Mouse (Mus musculus): ENCODE data around the gene Pigm. TPM values are rescaled to one million over a fixed set of nuclear protein-coding genes. Genes with fewer than 3 reads are reported as not detected.

The Pigm gene
- polyA plus RNA-seq (2015; fragmentation: Nextera tagmentation; extraction: Ambion mirVana): 4.4 and 4.7 TPM in 2 replicates

- H3K4me1 ChIP-seq: peaks cover 39% of the 10 kb centered on the region
- ATAC-seq (ENCODE audit: extremely low read depth, insufficient number of reproducible peaks, low FRiP score, low TSS enrichment): peak; percentile 96
- peak within 1 kb of the TSS; percentile 88 for H3K9ac ChIP-seq
- no peaks in the 10 kb centered on the region for H3K9me3 ChIP-seq
- H3K27ac ChIP-seq (replicated peaks): peak within 1 kb of the TSS; percentile 75
- H3K4me3 ChIP-seq: peak within 1 kb of the TSS; percentile 79
- peaks cover 29% of the 10 kb centered on the region for H3K36me3 ChIP-seq
- peaks cover 5% of the 10 kb centered on the region for H3K27me3 ChIP-seq (replicated peaks)
- H3K4me2 ChIP-seq: peak within 1 kb of the TSS; percentile 99
- WGBS: under 1% methylated on average over 39 of the region's 39 CpGs
Measured at GRCm38 (mm10) chr1:172376198-172376667, at the start of gene Pigm. Pigm (plus strand) TSS chr1:172376546.

DNA sequence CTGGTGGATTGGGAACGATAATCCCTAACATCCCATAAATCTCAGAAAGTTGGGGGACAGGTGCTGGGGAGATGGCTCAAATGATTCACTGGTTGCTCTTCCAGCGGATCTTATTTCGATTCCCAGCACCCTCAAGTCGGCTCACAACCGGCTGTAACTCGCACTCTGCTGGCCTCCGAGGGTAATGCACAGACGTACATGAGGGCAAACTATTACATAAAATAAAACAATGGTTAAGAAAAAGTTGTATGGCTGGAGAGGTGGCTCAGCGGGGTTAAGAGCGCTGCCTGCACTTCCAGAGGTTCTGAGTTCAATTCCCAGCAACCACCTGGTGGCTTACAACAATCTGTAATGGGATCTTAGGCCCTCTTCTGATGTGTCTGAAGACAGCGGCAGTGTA, 49.7 kb upstream of the Pigm start:
- Histone ChIP-seq H3K4me2 (peak overlapping the region; percentile 81), H3K4me3 (peak overlapping the region; percentile 52), H3K9me3 (peaks cover 5% of the 10 kb centered on the region; the same call in 1 of the 2 replicates), H3K9ac (peak overlapping the region; percentile 66; the same call in 1 of the 2 replicates), H3K27me3 (replicated peaks) (peaks cover 96% of the 10 kb centered on the region), H3K27ac (replicated peaks) (no peak overlapping the region), H3K4me1 (peaks cover 10% of the 10 kb centered on the region; the same call in 1 of the 2 replicates), H3K36me3 (no peaks in the 10 kb centered on the region)
- ATAC-seq (ENCODE audit: extremely low read depth, insufficient number of reproducible peaks, low FRiP score, low TSS enrichment): no peak
- WGBS: 46% methylated on average over 11 of the region's 11 CpGs

GRCm38 (mm10) chr1:172327206-172328001, 48.9 kb upstream of the Pigm start:
- H3K9ac ChIP-seq: no peak overlapping the region
- no peak overlapping the region for H3K4me2 ChIP-seq
- WGBS: 74% methylated on average over 16 of the region's 16 CpGs
- peaks cover 94% of the 10 kb centered on the region for H3K27me3 ChIP-seq (replicated peaks)
- H3K4me3 ChIP-seq: no peak overlapping the region
- ATAC-seq (ENCODE audit: extremely low read depth, insufficient number of reproducible peaks, low FRiP score, low TSS enrichment): no peak
- peaks cover 10% of the 10 kb centered on the region; the same call in 1 of the 2 replicates for H3K4me1 ChIP-seq
- H3K36me3 ChIP-seq: no peaks in the 10 kb centered on the region
- H3K9me3 ChIP-seq: peaks cover 5% of the 10 kb centered on the region; the same call in 1 of the 2 replicates
- no peak overlapping the region for H3K27ac ChIP-seq (replicated peaks)

- H3K9me3 ChIP-seq: peaks cover 5% of the 10 kb centered on the region; the same call in 1 of the 2 replicates
- H3K4me1 ChIP-seq: peaks cover 10% of the 10 kb centered on the region; the same call in 1 of the 2 replicates
- 66% methylated on average over 3 of the region's 3 CpGs for WGBS
- no peaks in the 10 kb centered on the region for H3K36me3 ChIP-seq
- H3K4me2 ChIP-seq: no peak overlapping the region
- ATAC-seq (ENCODE audit: extremely low read depth, insufficient number of reproducible peaks, low FRiP score, low TSS enrichment): no peak
- peaks cover 93% of the 10 kb centered on the region for H3K27me3 ChIP-seq (replicated peaks)
- no peak overlapping the region for H3K27ac ChIP-seq (replicated peaks)
- no peak overlapping the region for H3K4me3 ChIP-seq
- no peak overlapping the region for H3K9ac ChIP-seq
Measured at GRCm38 (mm10) chr1:172328041-172328440, 48.3 kb upstream of the Pigm start.

GRCm38 (mm10) chr1:172328461-172328860, 47.9 kb upstream of the Pigm start:
- Histone ChIP-seq H3K4me2 (no peak overlapping the region), H3K27me3 (replicated peaks) (peaks cover 93% of the 10 kb centered on the region), H3K36me3 (no peaks in the 10 kb centered on the region), H3K9me3 (peaks cover 5% of the 10 kb centered on the region; the same call in 1 of the 2 replicates), H3K9ac (no peak overlapping the region), H3K4me3 (no peak overlapping the region), H3K4me1 (peaks cover 10% of the 10 kb centered on the region; the same call in 1 of the 2 replicates), H3K27ac (replicated peaks) (no peak overlapping the region)
- WGBS: 60% methylated on average over 7 of the region's 7 CpGs
- ATAC-seq (ENCODE audit: extremely low read depth, insufficient number of reproducible peaks, low FRiP score, low TSS enrichment): no peak

DNA sequence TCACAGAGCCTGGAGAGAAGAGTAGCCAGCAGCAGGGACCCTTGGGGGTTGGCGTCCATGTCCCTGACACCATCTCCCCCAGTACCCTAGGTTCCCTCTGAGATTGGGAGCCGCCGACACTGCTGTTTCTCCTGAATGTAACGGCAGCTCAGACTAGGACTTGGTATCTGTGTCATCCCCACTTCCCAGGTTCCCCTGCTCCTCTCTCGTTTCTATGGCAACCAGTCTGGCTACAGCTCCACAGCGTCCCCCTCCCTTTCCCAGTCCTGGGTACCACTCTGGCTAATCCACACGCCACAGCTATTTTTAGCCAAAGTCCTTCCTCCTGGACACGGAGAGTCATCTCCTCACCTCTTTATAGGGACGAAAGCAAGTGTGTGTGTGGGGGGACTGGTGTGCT, 47.2 kb upstream of the Pigm start, which contains the start of gene Kcnj9:
Gene Kcnj9 (minus strand): TSS at position 188 of the 400 bp plus-strand sequence.
- H3K27me3 ChIP-seq (replicated peaks): peaks cover 96% of the 10 kb centered on the region
- WGBS: 17% methylated on average over 9 of the region's 9 CpGs
- H3K9me3 ChIP-seq: peaks cover 5% of the 10 kb centered on the region; the same call in 1 of the 2 replicates
- no peak within 1 kb of the TSS for H3K27ac ChIP-seq (replicated peaks)
- H3K4me3 ChIP-seq: no peak within 1 kb of the TSS
- ATAC-seq (ENCODE audit: extremely low read depth, insufficient number of reproducible peaks, low FRiP score, low TSS enrichment): no peak
- no peak within 1 kb of the TSS; the same call in 1 of the 2 replicates for H3K9ac ChIP-seq
- peaks cover 10% of the 10 kb centered on the region; the same call in 1 of the 2 replicates for H3K4me1 ChIP-seq
- H3K36me3 ChIP-seq: no peaks in the 10 kb centered on the region
- H3K4me2 ChIP-seq: no peak within 1 kb of the TSS

GRCm38 (mm10) chr1:172329616-172330015, 46.7 kb upstream of the Pigm start:
- H3K4me1 ChIP-seq: peaks cover 10% of the 10 kb centered on the region; the same call in 1 of the 2 replicates
- peaks cover 5% of the 10 kb centered on the region; the same call in 1 of the 2 replicates for H3K9me3 ChIP-seq
- peaks cover 96% of the 10 kb centered on the region for H3K27me3 ChIP-seq (replicated peaks)
- WGBS: 58% methylated on average over 6 of the region's 6 CpGs
- H3K36me3 ChIP-seq: no peaks in the 10 kb centered on the region
- no peak for ATAC-seq (ENCODE audit: extremely low read depth, insufficient number of reproducible peaks, low FRiP score, low TSS enrichment)
- no peak overlapping the region for H3K9ac ChIP-seq
- H3K4me2 ChIP-seq: no peak overlapping the region
- H3K4me3 ChIP-seq: no peak overlapping the region
- no peak overlapping the region for H3K27ac ChIP-seq (replicated peaks)

GRCm38 (mm10) chr1:172331422-172331947, 44.9 kb upstream of the Pigm start:
- Histone ChIP-seq H3K27me3 (replicated peaks) (peaks cover 98% of the 10 kb centered on the region), H3K4me3 (no peak overlapping the region), H3K36me3 (no peaks in the 10 kb centered on the region), H3K4me2 (no peak overlapping the region), H3K9me3 (peaks cover 3% of the 10 kb centered on the region; the same call in 1 of the 2 replicates), H3K4me1 (0 out of 2 replicates have a peak, but pooled peaks cover under 1% of the 10 kb centered on the region), H3K27ac (replicated peaks) (no peak overlapping the region), H3K9ac (no peak overlapping the region)
- 68% methylated on average over 8 of the region's 8 CpGs for WGBS
- ATAC-seq (ENCODE audit: extremely low read depth, insufficient number of reproducible peaks, low FRiP score, low TSS enrichment): no peak

DNA sequence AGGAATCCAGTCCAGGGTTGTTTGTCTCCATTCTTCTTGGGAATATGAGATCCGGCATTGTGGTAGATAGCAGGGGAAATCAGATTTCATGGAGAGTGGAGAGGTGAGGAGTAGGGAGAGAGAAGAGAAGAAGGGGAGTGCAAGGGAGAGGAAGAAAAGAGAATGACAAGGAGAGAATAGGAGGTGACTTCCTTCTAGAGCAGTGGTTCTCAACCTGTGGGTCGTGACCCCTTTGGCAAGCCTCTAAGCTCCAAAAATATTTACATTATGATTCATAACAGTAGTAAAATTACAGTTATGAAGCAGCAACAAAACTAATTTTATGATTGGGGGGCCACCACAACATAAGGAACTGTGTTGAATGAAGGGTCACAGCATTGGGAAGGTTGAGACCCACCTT, 43.4 kb upstream of the Pigm start:
- Histone ChIP-seq H3K27ac (replicated peaks) (no peak overlapping the region), H3K36me3 (no peaks in the 10 kb centered on the region), H3K4me3 (no peak overlapping the region), H3K4me2 (no peak overlapping the region), H3K27me3 (replicated peaks) (peaks cover 97% of the 10 kb centered on the region), H3K9me3 (no peaks in the 10 kb centered on the region), H3K9ac (no peak overlapping the region), H3K4me1 (no peaks in the 10 kb centered on the region)
- ATAC-seq (ENCODE audit: extremely low read depth, insufficient number of reproducible peaks, low FRiP score, low TSS enrichment): no peak
- WGBS: 71% methylated on average over 2 of the region's 2 CpGs

DNA sequence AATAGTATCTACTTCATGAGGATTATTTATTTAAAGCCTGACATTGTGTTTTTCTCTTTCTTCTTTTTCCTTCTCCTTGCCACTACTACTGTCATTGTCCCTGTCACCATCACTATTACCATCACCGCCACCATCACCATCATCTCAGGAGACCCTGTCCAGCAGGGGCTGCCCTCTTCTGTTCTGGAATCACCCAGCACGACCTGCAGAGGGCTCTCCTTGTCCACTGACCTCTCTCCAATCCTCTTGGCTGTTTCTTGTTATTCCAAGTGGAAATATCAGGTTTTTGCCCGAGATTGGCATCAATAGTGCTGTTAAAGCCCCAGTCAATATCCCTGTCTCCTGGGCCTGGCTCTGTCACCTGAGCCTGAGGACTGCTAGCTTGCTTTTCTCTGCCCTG, 42.8 kb upstream of the Pigm start:
- Histone ChIP-seq H3K4me2 (no peak overlapping the region), H3K4me1 (no peaks in the 10 kb centered on the region), H3K27me3 (replicated peaks) (peaks cover 97% of the 10 kb centered on the region), H3K27ac (replicated peaks) (no peak overlapping the region), H3K9me3 (no peaks in the 10 kb centered on the region), H3K9ac (no peak overlapping the region), H3K36me3 (no peaks in the 10 kb centered on the region), H3K4me3 (no peak overlapping the region)
- WGBS: 22% methylated on average over 3 of the region's 3 CpGs
- no peak for ATAC-seq (ENCODE audit: extremely low read depth, insufficient number of reproducible peaks, low FRiP score, low TSS enrichment)

- no peak overlapping the region for H3K9ac ChIP-seq
- ATAC-seq (ENCODE audit: extremely low read depth, insufficient number of reproducible peaks, low FRiP score, low TSS enrichment): no peak
- H3K36me3 ChIP-seq: no peaks in the 10 kb centered on the region
- 67% methylated on average over 15 of the region's 15 CpGs for WGBS
- no peak overlapping the region for H3K4me3 ChIP-seq
- H3K27me3 ChIP-seq (replicated peaks): peaks cover 96% of the 10 kb centered on the region
- H3K4me1 ChIP-seq: peaks cover 5% of the 10 kb centered on the region
- H3K9me3 ChIP-seq: no peaks in the 10 kb centered on the region
- no peak overlapping the region for H3K4me2 ChIP-seq
- H3K27ac ChIP-seq (replicated peaks): no peak overlapping the region
Measured at GRCm38 (mm10) chr1:172335804-172336203, 40.5 kb upstream of the Pigm start.

All from heart, embryonic 13.5 days (tissue).